Mouse (Mus musculus) neural tube, embryonic 15.5 days (tissue): Measurements from ENCODE around the gene Tcp1. TPM values are rescaled to one million over a fixed set of nuclear protein-coding genes. Genes with fewer than 3 reads are reported as not detected.
"Not testable (repeated sequence)": the region's sequence is repeated elsewhere in the genome, so short reads cannot be mapped to it uniquely, and the experiment has no call there.

Source experiments
- ATAC-seq: fragments of 200-750 bp; cut with Nextera tagmentation; 2 replicates; pipeline ENCODE4 v1.8.0; 2017; ENCODE audit warnings: mild to moderate bottlenecking, moderate TSS enrichment, moderate library complexity; ENCODE audit not compliant: low FRiP score
- H3K27ac ChIP-seq: fragments of 300-500 bp; sonication (generic); replicated peaks from 2 replicates; pipeline ENCODE4 v1.5.1; 2015; ENCODE audit warnings: mild to moderate bottlenecking, inconsistent platforms
- H3K27me3 ChIP-seq: fragments of 300-500 bp; sonication (generic); replicated peaks from 2 replicates; pipeline ENCODE4 v1.6.1; 2015; ENCODE audit warnings: inconsistent platforms
- H3K36me3 ChIP-seq: fragments of 300-500 bp; sonication (generic); 2 replicates; pipeline ENCODE4 v1.6.1; 2015; ENCODE audit warnings: inconsistent platforms
- H3K4me1 ChIP-seq: fragments of 300-500 bp; sonication (generic); 2 replicates; pipeline ENCODE4 v1.6.1; 2015; ENCODE audit warnings: inconsistent platforms
- H3K4me2 ChIP-seq: fragments of 300-500 bp; sonication (generic); 2 replicates; pipeline ENCODE4 v1.6.1; 2015; ENCODE audit warnings: inconsistent platforms, mild to moderate bottlenecking, moderate library complexity
- H3K4me3 ChIP-seq: fragments of 300-500 bp; sonication (generic); replicated peaks from 2 replicates; pipeline ENCODE4 v1.5.1; 2015; ENCODE audit warnings: mild to moderate bottlenecking, inconsistent platforms
- H3K9ac ChIP-seq: fragments of 300-500 bp; sonication (generic); replicated peaks from 2 replicates; pipeline ENCODE4 v1.6.1; 2015; ENCODE audit warnings: mild to moderate bottlenecking, inconsistent platforms
- H3K9me3 ChIP-seq: fragments of 300-500 bp; sonication (generic); replicated peaks from 2 replicates; pipeline ENCODE4 v1.6.1; 2016; ENCODE audit warnings: inconsistent platforms
- WGBS: fragments of 180-500 bp; shearing (Covaris S2); methylation state at CpG from one replicate; pipeline ENCODE4 v1.1.7; 2015; ENCODE audit warnings: mixed read lengths; 5-methylcytosine and 5-hydroxymethylcytosine counted together
- polyA plus RNA-seq: library from polyadenylated mRNA; unstranded; fragments of >200 nt; fragmentation: Nextera tagmentation; extraction: Ambion mirVana; gene quantifications from 2 replicates; pipeline ENCODE4 v1.2.1, GENCODE M21; 2015

The Tcp1 gene
- polyA plus RNA-seq, 1 experiment from 2014 or later: 348 TPM

DNA sequence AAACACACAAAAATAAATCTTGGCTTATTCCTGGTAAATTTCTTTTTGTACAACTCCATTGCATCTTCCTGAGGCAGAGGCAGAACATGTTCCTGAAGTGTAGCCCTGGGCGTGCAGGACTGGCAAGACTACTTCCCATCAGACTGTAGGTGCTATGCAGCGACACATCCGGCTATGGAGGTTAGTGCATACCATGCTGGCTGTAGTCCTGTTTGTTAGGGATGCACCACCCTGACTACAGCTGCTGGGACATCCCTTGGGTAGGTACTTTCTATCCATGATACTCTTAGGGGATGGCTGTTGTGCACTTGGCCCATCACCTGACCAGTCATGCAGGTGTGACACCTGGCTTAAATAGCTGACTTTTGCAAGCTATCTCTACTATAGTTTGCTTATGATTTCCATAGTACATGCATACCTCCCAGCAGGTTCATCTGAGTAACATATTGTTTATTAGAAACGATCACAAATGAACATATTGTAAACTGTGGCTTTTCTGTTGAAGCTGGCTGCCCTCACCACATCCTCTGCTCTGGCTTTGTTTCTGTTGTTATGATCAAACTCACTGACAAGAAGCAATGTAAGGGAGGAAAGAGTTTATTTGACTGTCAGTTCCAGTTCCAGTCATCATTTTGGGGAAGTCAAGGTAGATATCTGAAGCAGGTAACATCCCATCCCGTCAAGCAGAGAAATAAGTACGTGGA is 27.1 kb downstream of the Tcp1 start:
- Histone ChIP-seq H3K4me1 (peaks cover 7% of the 10 kb centered on the region), H3K27ac (no peak overlapping the region), H3K9me3 (no peaks in the 10 kb centered on the region), H3K9ac (no peak overlapping the region), H3K36me3 (peaks cover 43% of the 10 kb centered on the region), H3K4me3 (no peak overlapping the region), H3K4me2 (no peak overlapping the region), H3K27me3 (no peaks in the 10 kb centered on the region)
- no peak for ATAC-seq
- 95% methylated on average over 6 of the region's 6 CpGs for WGBS

DNA sequence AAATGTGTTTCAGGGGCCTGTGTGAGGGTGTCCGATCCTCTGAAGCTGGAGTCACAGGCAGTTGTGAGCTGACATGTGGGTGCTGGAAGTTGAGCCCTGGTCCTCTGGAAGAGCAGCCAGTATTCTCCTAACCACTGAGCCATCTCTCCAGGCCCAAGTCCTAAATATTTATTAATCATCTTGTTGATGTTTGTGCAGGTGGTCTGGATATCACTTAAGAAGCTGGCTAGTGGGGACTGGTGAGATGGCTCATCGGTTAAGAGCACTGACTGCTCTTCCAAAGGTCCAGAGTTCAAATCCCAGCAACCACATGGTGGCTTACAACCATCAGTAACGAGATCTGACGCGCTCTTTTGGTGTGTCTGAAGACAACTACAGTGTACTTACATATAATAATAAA is 34.2 kb downstream of the Tcp1 start:
- H3K4me1 ChIP-seq: no peaks in the 10 kb centered on the region
- no peak overlapping the region for H3K4me2 ChIP-seq
- no peak for ATAC-seq
- H3K9ac ChIP-seq: no peak overlapping the region
- H3K27me3 ChIP-seq: no peaks in the 10 kb centered on the region
- peaks cover 69% of the 10 kb centered on the region for H3K36me3 ChIP-seq
- H3K27ac ChIP-seq: no peak overlapping the region
- H3K9me3 ChIP-seq: no peaks in the 10 kb centered on the region
- 93% methylated on average over 5 of the region's 5 CpGs for WGBS
- H3K4me3 ChIP-seq: no peak overlapping the region

DNA sequence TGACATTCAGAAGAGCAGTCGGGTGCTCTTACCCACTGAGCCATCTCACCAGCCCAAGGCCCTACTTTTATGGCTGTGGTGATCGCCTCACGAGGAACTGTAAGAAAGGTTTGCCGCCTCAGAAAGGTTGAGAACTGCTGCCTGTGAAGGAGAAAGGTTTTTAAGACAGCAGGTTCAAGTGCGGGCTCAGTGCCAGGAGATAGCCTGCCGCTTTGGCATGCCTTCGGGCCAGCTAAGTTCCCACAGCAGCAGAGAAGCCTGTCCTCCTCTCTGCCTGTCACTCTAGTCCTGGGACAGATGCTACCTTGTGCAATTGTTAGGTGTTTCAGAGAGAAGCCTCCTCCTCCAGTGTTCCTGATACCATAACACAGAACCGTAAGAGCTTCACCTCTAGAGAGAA is 41.2 kb downstream of the Tcp1 start:
- no peak overlapping the region for H3K4me3 ChIP-seq
- WGBS: 94% methylated on average over 8 of the region's 8 CpGs

DNA sequence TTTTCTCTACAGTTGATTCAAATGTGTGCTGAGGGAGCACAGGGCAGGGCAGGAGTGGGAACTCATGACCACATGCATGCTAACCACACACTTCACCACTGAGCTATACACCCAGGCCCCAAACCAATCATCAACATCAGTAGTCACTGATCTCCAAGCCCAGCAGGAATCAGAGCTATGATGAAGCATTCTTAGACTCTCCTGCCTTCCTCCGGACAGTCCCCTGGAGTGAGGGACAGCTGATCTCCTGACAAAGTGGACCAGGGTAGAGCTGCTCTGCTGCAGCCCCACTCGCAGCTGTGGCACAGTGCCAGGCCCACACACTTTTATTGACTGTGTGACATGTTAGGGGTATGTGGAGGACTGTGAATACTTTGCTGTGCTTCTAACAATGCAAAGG is 43.9 kb downstream of the Tcp1 start:
- ATAC-seq, H3K9ac ChIP-seq, H3K9me3 ChIP-seq, H3K27ac ChIP-seq, H3K27me3 ChIP-seq: not testable (repeated sequence)
- Histone ChIP-seq H3K4me3 (peak overlapping the region; percentile 31), H3K36me3 (peaks cover 21% of the 10 kb centered on the region), H3K4me2 (peak overlapping the region; percentile 55), H3K4me1 (peaks cover 32% of the 10 kb centered on the region)
- 15% methylated on average over 1 of the region's 2 CpGs for WGBS

More for the DNA sequence above, 41.2 kb downstream of the Tcp1 start:
- H3K27ac ChIP-seq: no peak overlapping the region
- H3K4me2 ChIP-seq: no peak overlapping the region
- H3K9me3 ChIP-seq: no peaks in the 10 kb centered on the region
- H3K4me1 ChIP-seq: peaks cover 29% of the 10 kb centered on the region
- ATAC-seq: no peak
- H3K27me3 ChIP-seq: no peaks in the 10 kb centered on the region
- peaks cover 38% of the 10 kb centered on the region for H3K36me3 ChIP-seq
- 0 out of 2 replicates have a peak overlapping the region, but pooled peaks have one; percentile 10 for H3K9ac ChIP-seq

GRCm38 (mm10) chr17:12960331-12960873 is 44.9 kb downstream of the Tcp1 start, which contains the start of gene Acat2:
TSS of gene Acat2 (minus strand) at chr17:12960747.
- H3K4me1 ChIP-seq: peaks cover 32% of the 10 kb centered on the region
- no peaks in the 10 kb centered on the region for H3K9me3 ChIP-seq
- peak within 1 kb of the TSS; percentile 92 for H3K27ac ChIP-seq
- no peaks in the 10 kb centered on the region for H3K27me3 ChIP-seq
- H3K9ac ChIP-seq: peak within 1 kb of the TSS; percentile 66
- H3K36me3 ChIP-seq: peaks cover 22% of the 10 kb centered on the region
- H3K4me2 ChIP-seq: peak within 1 kb of the TSS; percentile 76
- peak; percentile 99 for ATAC-seq
- peak within 1 kb of the TSS; percentile 72 for H3K4me3 ChIP-seq
- WGBS: under 1% methylated on average over 42 of the region's 42 CpGs

DNA sequence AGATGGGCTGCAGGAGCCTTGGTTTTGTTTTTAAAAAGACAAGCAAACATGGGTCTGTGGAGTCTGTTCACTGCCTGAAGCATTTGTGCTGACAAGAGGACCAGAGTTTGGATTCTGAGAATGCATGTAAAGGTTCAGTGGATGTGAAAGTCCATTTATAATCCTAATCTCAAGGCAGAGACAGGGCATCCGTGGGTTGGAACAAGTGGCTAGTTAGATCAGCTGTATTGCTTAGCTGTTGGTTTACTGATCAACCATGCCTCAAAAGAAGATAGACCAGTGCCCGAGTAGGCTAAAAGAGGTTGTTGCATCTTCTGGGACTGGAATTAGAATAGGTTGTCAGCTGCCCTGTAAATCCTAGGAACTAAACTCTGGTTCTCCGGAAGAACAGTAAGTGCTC is 48.0 kb downstream of the Tcp1 start:
- WGBS: 88% methylated on average over 3 of the region's 3 CpGs
- Histone ChIP-seq H3K4me1 (peaks cover 18% of the 10 kb centered on the region), H3K4me3 (no peak overlapping the region), H3K27ac (no peak overlapping the region), H3K27me3 (no peaks in the 10 kb centered on the region), H3K9me3 (no peaks in the 10 kb centered on the region), H3K36me3 (peaks cover 30% of the 10 kb centered on the region), H3K9ac (no peak overlapping the region), H3K4me2 (no peak overlapping the region)
- ATAC-seq: no peak

DNA sequence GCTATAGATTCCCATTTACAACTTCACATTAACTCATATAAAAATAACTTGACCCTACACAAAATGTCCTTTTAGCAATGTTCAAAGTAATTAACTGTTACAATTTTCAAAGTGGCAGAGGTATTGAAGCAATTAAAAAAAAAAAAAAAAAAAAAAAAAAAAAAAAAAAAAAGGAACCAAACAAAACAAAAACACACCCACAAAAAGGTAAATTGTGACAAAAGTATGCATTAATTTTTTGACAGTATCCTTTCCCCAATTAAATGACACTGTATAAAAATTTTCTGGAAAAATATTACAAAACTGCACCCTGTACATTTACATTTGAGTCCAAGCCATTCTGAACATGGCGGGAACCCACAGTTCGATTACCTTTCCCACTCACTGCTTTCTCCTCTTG is 51.7 kb downstream of the Tcp1 start:
- ATAC-seq: no peak
- H3K4me1 ChIP-seq: no peaks in the 10 kb centered on the region
- no peak overlapping the region for H3K27ac ChIP-seq
- H3K36me3 ChIP-seq: peaks cover 39% of the 10 kb centered on the region
- H3K9me3 ChIP-seq: no peaks in the 10 kb centered on the region
- 90% methylated on average over 2 of the region's 2 CpGs for WGBS
- no peak overlapping the region for H3K4me3 ChIP-seq
- H3K9ac ChIP-seq: no peak overlapping the region
- no peak overlapping the region for H3K4me2 ChIP-seq
- no peaks in the 10 kb centered on the region for H3K27me3 ChIP-seq

DNA sequence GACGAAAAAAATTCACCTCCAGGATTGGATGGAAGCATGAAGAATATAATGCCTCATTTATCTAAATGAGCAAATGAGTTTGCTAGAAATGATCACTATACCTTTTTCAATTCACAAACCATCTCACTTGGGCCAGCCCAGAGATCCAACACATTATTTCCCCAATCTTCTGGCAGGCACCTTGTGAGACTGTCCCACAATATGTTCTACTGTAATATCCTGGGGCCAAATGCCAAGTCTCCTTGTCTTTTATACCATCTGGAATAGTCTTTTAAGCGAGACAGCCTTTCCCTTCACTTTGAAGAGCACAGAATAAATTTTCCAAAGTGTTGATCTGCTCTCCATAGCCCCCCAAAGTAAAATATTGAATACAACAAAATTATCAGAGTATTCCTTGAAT is 58.4 kb downstream of the Tcp1 start:
- Histone ChIP-seq H3K9me3 (no peaks in the 10 kb centered on the region), H3K9ac (no peak overlapping the region), H3K4me1 (no peaks in the 10 kb centered on the region), H3K27me3 (no peaks in the 10 kb centered on the region), H3K27ac (no peak overlapping the region), H3K4me3 (no peak overlapping the region), H3K4me2 (no peak overlapping the region), H3K36me3 (peaks cover 55% of the 10 kb centered on the region)
- WGBS: 82% methylated on average over 2 of the region's 2 CpGs
- no peak for ATAC-seq

Other genes with a start within 250 kb of the Tcp1 start
- gene Slc22a1, start 239.9 kb upstream of the Tcp1 start, polyA plus RNA-seq: not detected in 2 replicates
- gene Igf2r, start 146.0 kb upstream of the Tcp1 start, polyA plus RNA-seq: 10.1 and 12.6 TPM in 2 replicates
- gene Mas1, start 47.6 kb upstream of the Tcp1 start, polyA plus RNA-seq: 0.44 and 0.52 TPM in 2 replicates
- not detected in 2 replicates for gene Mrgprh, start 39.7 kb upstream of the Tcp1 start, polyA plus RNA-seq
- gene Pnldc1, start 5.5 kb upstream of the Tcp1 start, polyA plus RNA-seq: 1.0 and 1.5 TPM in 2 replicates
- 136 and 146 TPM in 2 replicates for gene Mrpl18, start 644 bp downstream of the Tcp1 start, polyA plus RNA-seq
- 1.1 and 1.2 TPM in 2 replicates for gene Acat3, start 24.9 kb downstream of the Tcp1 start, polyA plus RNA-seq
- gene Acat2, start 45.0 kb downstream of the Tcp1 start, polyA plus RNA-seq: 299 and 347 TPM in 2 replicates
- gene Wtap, start 78.5 kb downstream of the Tcp1 start, polyA plus RNA-seq: 111 and 113 TPM in 2 replicates
- 132 and 141 TPM in 2 replicates for gene Sod2, start 91.1 kb downstream of the Tcp1 start, polyA plus RNA-seq
- gene Gpr31b, start 136.6 kb downstream of the Tcp1 start, polyA plus RNA-seq: 0.20 TPM in 1 of 2 replicates, not detected in the other
- 0.19 and 0.23 TPM in 2 replicates for gene Tcp10b, start 145.4 kb downstream of the Tcp1 start, polyA plus RNA-seq
- not detected in 2 replicates for gene Unc93a, start 216.1 kb downstream of the Tcp1 start, polyA plus RNA-seq